Mouse (Mus musculus): ENCODE results near the gene Ly6g6d.

DNA sequence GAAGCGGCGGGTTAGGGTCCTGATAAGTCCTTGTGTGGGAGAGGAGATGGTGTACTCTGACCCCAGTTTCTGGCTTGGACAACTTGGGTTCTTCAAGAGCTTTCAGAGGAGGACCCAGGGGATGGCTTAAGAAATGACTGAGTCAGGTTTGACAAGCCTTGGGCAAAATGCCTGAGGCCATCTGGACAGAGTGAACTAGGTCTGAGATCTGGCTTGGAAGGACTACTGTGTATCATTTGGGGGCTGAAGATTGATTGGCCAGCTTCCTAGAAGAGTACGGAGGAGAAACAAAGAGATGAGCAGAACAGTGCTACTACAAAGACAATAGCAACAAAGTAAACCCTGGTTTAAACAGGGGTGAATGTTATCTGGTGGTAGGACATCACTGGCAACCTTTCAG lies 14.4 kb downstream of the Ly6g6d start:
- TF ChIP-seq GATA1 (IDR thresholded peaks at IDR 0.05; ENCODE audit: borderline replicate concordance, low read length) (no peak), FLI1 (IDR thresholded peaks at IDR 0.05; ENCODE audit: low read length) (no peak)

Data from megakaryocyte, embryonic 14.5 days (primary cell).